Mouse (Mus musculus) cerebellum, adult 9-11 months (tissue): ENCODE measurements around the gene Ppfia3.

Source experiments
- DNase-seq: peaks from one replicate; pipeline ENCODE4 v3.0.0; 2022

Gene Ppfia3

DNA sequence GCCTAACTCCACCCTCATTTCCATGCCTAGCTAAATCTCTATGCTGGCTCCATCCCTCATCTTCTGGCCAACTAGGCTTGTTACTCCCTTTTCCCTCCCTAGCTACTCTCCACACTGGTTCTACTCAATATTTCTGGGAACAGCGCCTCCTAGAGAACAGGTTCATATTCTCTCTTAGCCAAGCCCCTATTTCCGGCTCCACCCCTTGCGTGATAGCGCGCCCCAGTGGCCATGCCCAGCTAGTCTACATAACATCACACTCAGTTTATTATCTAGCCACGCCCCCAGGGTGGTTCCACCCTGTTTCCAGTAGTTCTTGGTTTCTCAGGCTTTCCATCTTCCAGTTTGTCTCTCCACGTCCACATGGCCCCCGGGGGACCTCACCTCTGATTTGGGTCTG is 25.5 kb downstream of the Ppfia3 start:
- DNase-seq, result peak; percentile 76

DNA sequence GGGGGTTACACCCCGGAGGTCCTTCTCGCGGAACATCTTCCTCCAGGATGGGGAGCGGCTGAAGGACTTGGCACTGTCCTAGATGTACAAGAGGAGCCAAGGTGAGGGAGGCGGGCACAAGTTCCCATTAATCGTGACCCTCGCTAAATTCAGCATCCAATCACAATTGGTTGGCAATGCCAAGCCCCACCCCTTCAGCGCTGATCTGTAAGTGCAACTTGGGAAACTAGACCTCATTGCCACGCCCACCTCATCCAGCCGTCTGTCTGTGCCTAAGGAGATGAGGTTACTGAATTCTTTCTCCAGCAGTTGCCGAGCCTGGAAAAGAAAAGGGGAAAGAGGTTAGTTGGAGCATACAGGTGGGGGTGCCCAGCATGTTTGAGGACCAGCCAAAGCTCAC is 26.1 kb downstream of the Ppfia3 start:
- DNase-seq, result peak; percentile 56

- no peak for DNase-seq
These were observed 26.8 kb downstream of the Ppfia3 start for GRCm38 (mm10) chr7:45340066-45340442.

DNA sequence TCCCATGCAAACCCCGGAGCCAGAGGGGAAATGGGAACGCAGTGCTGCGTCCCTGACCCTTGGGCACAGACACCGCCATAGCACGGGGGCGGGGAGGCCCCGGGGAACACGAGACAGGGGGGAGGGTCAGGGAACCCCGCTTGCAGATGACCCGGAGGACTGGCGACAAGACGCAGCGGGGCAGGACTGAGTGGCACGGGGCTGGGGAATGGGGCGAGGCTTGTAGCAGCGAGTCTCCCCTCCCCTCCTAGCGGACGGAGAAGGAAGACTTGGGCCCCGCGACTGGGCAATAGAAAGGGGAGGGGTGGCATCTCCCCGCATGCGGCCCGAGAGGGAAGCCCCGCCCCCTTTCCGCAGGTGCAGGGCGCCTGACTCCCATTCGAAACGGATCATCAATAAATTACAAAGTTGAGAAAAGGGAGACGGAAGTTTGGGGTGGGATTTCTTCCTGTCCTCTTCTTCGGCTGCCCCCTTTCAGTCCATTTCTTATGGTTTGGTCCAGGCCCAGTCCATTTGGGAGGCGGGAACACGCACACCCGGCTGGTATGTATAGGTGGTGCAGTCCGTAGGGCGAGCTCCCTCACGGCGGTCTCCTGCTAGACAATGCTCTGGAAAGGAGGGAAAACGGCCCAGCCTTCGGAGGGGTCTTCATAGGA is 27.3 kb downstream of the Ppfia3 start:
- DNase-seq, result peak; percentile 83

DNA sequence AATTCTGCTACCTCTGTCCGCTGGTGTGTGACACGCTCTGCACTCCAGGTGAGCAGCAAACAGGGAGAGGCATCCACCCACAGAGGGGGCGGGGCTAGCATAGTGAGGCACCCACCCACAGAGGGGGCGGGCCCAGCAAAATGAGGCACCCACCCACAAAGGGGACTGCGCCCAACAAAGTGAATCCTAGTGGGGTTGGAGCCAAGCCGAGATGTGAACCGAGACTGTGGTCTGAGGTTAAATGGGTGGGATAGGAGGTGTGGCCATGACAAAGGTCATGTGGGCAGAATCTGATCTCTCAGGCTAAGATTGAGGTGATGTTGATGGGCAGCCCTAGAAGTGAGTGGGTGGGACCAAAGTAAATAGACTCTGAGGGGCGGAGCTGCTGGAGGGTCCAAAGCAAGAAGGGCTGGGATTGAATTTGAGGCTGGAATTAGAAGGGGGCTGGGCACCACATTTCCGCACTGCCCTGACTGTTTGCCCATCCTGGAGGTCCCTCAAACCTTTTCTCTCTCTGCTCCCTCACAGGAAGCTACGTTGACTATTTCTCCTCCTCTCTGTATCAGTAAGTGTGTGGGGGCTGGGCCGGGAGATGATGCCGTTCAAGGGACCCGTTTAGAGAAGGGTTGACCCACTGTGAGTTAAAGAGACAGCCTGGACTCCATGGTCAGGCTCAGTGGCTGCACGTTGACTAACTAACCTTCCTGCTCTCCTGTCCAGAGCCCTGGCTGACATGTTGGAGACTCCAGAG is 28.5 kb downstream of the Ppfia3 start:
- peak; percentile 66 for DNase-seq

DNA sequence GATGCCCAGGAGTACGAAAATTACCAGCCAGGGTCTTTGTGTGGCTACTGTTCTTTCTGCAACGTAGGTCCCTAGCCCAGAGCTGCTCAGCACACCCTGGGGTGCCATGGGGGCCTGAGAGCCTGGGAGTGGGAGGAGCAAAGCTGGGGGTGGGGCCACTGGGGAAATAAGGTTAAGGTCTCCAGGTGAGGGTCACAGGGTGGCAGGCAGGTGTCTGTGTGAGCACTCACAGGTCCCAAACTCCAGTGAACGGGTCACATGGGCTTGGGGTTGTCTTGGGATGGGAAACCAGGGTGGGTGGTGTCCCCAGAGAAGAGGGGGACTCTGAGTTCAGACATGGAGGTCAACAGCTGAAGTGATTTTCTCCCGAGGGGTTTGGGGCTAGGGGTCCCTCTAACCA is 29.4 kb downstream of the Ppfia3 start:
- DNase-seq, result peak; percentile 49

DNA sequence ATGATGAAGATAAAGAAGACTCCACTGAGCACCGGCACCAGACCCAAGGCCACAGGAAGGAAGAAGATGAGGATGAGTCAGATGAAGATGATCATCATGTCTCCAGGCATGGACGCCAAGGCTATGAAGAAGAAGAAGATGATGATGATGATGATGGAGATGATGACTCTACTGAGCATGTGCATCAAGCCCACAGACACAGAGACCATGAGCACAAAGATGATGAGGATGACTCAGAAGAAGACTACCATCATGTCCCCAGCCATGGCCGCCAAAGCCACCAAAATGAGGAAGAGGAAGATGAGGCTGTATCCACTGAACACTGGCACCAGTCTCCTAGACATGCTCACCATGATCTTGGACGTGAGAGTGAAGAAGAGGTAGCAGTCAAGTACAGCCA is 30.5 kb downstream of the Ppfia3 start:
- DNase-seq, result no peak

GRCm38 (mm10) chr7:45335056-45335455 is 31.8 kb downstream of the Ppfia3 start, which contains the start of gene Hrc:
Gene Hrc (plus strand): TSS chr7:45335290.
- no peak for DNase-seq

GRCm38 (mm10) chr7:45334605-45335004 is 32.2 kb downstream of the Ppfia3 start:
- no peak for DNase-seq

- DNase-seq, result peak; percentile 70
These were observed 33.3 kb downstream of the Ppfia3 start, which contains the start of gene Trpm4 for GRCm38 (mm10) chr7:45333431-45333982. Gene Trpm4 (minus strand): TSS chr7:45333780.

GRCm38 (mm10) chr7:45332685-45333425 is 34.0 kb downstream of the Ppfia3 start:
- peak; percentile 60 for DNase-seq

DNA sequence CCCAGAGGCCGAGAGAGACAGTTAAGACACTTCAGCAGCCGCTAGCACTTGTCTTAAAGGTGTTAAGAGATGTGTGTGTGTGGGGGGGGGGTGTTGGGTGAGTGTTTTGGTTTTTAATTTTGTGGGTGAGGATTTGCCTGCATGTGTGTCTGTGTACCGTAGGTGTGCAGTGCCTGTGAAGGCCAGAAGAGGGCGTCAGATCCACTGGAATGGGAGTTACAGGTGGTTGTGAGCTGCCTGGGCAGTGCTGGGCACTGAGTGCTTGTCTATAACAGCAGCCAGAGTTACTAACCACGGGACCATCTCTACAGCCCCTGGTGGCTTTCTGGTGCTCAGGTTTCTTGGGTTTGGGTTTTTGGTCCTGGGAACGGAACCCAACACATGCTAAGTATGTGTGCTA is 35.3 kb downstream of the Ppfia3 start:
- no peak for DNase-seq

GRCm38 (mm10) chr7:45328841-45329475 is 37.9 kb downstream of the Ppfia3 start:
- DNase-seq, result no peak

DNA sequence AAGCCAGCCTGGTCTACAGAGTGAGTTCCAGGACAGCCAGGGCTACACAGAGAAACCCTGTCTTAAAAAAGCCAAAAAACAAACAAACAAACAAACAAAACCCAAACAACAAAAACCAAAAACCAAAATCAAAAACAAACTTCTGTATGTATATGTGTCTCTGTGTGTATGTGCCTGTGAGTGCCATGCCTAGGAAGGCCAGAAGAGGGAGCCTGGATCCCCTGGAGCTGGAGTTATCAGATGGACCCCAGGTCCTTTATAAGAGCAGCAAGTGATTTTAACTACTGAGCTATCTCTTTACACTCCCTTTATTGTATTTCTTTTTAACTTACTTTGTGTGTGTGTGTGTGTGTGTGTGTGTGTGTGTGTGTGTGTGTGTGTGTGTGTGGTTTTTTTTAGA is 41.0 kb downstream of the Ppfia3 start:
- no peak for DNase-seq

- DNase-seq, result no peak
These were observed 43.8 kb downstream of the Ppfia3 start for GRCm38 (mm10) chr7:45323069-45323468.

DNA sequence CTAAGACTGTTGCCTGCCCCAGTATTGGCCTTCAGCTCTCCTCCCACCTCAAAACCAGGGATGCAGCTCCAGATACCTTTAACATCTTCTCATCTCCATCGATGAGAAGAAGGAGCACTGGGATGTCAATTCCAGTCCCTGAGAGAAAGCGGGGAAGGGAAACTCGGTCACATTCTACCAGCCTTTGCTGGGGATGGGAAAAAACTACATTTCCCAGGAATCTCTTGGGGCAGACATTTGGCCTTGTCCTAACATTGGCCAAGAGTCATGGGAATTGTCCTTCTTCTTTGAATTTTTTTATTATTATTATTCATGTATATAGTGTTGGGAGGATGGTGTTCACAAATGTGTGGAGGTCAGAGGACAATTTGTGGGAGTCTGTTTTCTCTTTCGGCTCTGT is 44.6 kb downstream of the Ppfia3 start:
- no peak for DNase-seq

GRCm38 (mm10) chr7:45316536-45316935 is 50.3 kb downstream of the Ppfia3 start:
- DNase-seq, result no peak

GRCm38 (mm10) chr7:45315182-45315701 is 51.6 kb downstream of the Ppfia3 start:
- no peak for DNase-seq

DNA sequence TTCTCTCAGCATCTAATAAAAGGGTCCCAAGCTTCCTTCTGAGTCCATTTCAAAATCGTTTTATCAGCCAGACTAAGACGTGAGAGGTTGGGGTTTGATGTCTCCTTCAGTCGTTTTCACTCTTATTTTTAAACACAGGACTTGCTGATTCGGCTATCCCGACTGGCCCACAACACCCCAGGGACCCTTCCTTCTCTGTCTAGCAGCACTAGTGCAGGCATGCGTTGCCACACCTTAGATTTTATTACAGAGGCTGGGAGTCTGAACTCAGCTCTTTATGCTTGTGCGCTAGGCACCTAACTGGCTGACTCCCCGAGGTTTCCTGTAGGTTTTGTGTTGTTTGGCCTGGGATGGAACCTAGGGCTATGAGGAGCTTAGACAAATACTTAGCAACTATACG is 53.3 kb downstream of the Ppfia3 start:
- DNase-seq, result no peak

DNA sequence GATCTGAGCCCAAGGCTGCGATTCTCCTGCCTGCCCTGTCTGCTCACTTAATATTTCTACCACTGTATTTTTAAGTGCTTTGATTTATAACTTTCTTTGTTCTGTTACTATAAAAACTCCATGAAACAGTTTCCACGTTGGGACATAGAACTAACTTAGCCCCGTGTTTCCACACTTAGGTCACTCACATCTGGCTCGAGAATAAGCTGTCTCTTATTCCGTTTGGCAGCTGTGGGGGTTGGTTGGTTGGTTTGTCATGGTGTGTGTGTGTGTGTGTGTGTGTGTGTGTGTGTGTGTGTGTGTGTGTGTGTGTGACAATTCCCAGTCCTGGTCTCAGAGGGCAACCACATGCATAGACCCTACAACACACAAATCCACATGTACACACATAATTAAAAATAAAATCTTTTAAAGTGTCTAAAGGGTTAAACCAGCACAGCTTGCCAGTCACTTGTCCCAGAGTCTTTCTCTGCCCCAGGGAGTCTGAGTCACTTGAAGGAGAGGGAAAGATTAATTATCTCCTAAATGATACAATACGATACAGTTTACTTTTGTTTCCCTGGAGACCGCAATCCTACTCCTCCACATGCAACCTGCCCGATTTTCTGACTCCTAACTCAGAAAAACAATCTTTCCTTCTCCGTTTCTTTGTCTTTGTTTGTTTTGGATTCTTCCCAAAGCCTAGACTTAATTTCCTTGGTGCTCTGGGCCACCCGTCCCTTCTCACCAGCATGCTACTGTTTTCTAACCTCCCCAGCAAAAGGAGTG is 53.9 kb downstream of the Ppfia3 start:
- no peak for DNase-seq

- DNase-seq, result no peak
These were observed 54.8 kb downstream of the Ppfia3 start for GRCm38 (mm10) chr7:45312023-45312422.

DNA sequence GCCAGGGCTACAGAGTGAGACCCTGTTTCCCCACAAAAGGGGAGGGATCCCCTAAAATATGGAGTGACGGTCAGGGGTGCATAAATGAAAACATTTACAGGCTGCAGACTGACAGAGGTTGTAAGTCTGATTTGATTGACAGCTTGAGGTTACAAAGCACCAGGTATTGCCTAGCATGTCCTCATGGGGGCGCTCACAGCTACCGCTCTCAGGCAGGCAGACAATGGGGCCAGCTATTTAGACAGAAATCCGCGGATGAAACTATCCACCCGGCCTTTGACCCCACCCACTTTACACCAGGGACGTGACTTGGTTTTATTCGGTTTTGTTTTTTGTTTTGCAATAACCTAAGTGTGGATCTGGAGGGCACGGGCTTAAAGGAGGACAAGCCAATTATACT is 57.4 kb downstream of the Ppfia3 start:
- peak; percentile 54 for DNase-seq
